Mouse (Mus musculus): Measurements from ENCODE around the gene Tmem150c. TPM values are rescaled to one million over a fixed set of nuclear protein-coding genes. Genes with fewer than 3 reads are reported as not detected.

Gene Tmem150c
- polyA plus RNA-seq, 1 experiment from 2014 or later: 2.7 TPM

DNA sequence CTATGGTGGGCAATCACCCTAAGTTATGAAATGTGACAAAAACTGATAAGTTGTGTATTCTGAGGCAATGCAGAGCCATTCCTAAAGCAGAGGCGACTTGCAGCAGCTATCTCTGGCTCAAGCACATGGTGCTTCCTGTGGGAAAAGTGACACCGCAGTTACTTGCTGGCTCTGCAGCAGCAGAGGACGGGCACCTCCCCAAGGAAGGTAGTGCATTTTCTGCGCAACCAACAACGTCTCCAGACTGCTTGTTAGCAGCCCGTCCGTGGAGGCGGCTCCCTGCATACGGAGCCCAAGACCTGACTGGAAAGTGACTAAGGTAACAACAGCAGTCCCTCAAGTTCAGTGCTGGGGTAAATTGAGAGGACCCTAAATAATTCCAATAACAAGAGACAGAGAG lies 36.8 kb upstream of the Tmem150c start:
- WGBS: 50% methylated on average over 9 of the region's 9 CpGs
- H3K4me1 ChIP-seq (ENCODE audit: control insufficient read depth, insufficient read depth, low read length): peaks cover 7% of the 10 kb centered on the region
- H3K4me2 ChIP-seq (ENCODE audit: low read depth, low read length): no peak overlapping the region
- no peak overlapping the region for H3K27ac ChIP-seq (ENCODE audit: low read length)
- ATAC-seq (replicated peaks; ENCODE audit: extremely low read depth, insufficient read depth, low FRiP score): no peak
- no peak overlapping the region for H3K4me3 ChIP-seq (ENCODE audit: low read length)
- H3K9me3 ChIP-seq (replicated peaks; ENCODE audit: control insufficient read depth, low read length): no peaks in the 10 kb centered on the region
- no peak overlapping the region for H3K9ac ChIP-seq (ENCODE audit: low read length)
- no peaks in the 10 kb centered on the region for H3K36me3 ChIP-seq (ENCODE audit: control insufficient read depth, insufficient read depth)
- no peaks in the 10 kb centered on the region for H3K27me3 ChIP-seq (ENCODE audit: control insufficient read depth, insufficient read depth, low read length)

DNA sequence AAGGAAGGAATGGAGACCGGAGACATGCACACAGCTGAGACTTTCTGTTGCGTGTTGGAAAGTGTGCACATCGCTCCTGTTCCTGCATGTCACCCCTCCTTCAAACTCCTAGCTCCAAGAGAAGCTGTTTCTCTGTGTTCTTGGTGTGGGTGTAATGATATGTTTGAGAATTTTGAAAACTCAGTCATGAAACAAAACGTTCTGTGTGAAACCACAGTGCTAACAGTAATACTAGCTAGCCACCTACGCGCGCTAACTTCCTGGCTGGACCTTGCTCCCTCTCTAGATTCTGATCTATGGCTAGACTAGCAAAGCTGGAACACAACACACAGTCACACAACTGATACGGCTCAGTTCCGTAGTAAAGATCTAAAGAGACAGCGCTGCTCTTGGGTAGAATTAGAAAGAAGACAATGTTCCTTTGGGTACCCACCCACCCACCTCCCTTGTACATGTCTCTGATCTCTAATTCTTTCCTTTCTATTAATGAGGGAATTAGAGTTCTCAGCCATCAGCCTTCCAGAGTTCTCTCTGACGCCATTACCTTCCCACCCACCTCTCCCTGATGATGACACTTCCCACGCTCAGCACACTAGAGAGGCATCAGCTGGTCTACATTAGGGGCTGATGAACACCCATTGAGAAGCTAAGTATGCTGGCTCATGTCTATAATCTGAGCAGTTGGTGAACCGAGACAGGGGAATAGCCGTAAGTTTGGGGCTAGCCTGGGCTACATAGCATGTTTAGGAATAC lies 32.0 kb upstream of the Tmem150c start:
- 89% methylated on average over 14 of the region's 14 CpGs for WGBS
- H3K9me3 ChIP-seq (replicated peaks; ENCODE audit: control insufficient read depth, low read length): no peaks in the 10 kb centered on the region
- no peak for ATAC-seq (replicated peaks; ENCODE audit: extremely low read depth, insufficient read depth, low FRiP score)

DNA sequence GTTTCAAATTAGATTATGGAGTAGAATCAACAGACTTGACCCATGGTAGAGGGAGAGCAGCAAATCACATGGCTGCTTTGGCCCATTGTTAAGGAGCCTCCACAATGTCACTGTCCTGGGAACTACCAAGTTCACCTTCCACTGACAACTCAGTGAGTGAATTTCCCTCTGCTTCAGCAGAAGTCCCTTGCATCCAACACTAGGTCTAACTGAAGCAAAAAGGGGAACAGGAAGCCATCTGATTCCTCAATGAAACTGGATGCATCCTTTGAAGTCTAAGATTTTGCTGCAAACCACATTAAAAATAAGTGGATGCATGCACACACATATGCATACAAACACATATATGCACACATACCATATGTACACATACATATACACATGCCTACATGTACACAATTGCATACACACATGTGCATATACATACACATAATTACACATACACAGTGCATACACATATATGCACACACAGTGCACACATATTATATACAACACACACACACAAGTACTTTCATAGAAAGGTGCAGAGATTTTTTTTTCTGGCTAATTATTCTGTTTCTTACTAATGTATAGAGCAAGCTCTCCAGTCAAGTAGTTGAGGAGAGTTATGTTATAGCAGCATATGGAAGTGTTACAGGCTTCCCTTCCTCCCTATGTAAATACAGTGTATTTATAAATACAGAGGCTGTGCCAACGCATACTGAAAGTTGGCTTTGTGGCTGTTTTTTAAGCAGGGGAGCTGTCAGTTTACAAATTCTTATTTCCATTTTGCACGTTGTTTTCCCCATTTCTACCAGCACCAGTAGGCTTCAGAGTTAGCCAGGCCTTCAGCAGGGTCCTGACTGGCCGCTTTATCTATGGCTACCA lies 27.7 kb upstream of the Tmem150c start:
- H3K27me3 ChIP-seq (ENCODE audit: control insufficient read depth, insufficient read depth, low read length): no peaks in the 10 kb centered on the region
- H3K27ac ChIP-seq (ENCODE audit: low read length): no peak overlapping the region
- H3K36me3 ChIP-seq (ENCODE audit: control insufficient read depth, insufficient read depth): no peaks in the 10 kb centered on the region
- no peaks in the 10 kb centered on the region for H3K4me1 ChIP-seq (ENCODE audit: control insufficient read depth, insufficient read depth, low read length)
- WGBS: 73% methylated on average over 3 of the region's 3 CpGs
- no peak overlapping the region for H3K4me2 ChIP-seq (ENCODE audit: low read depth, low read length)
- no peak for ATAC-seq (replicated peaks; ENCODE audit: extremely low read depth, insufficient read depth, low FRiP score)
- no peaks in the 10 kb centered on the region for H3K9me3 ChIP-seq (replicated peaks; ENCODE audit: control insufficient read depth, low read length)
- H3K9ac ChIP-seq (ENCODE audit: low read length): no peak overlapping the region
- no peak overlapping the region for H3K4me3 ChIP-seq (ENCODE audit: low read length)

More for the DNA sequence above, 32.0 kb upstream of the Tmem150c start:
- H3K27me3 ChIP-seq (ENCODE audit: control insufficient read depth, insufficient read depth, low read length): no peaks in the 10 kb centered on the region
- H3K4me2 ChIP-seq (ENCODE audit: low read depth, low read length): no peak overlapping the region
- H3K4me1 ChIP-seq (ENCODE audit: control insufficient read depth, insufficient read depth, low read length): no peaks in the 10 kb centered on the region
- no peak overlapping the region for H3K27ac ChIP-seq (ENCODE audit: low read length)
- H3K9ac ChIP-seq (ENCODE audit: low read length): no peak overlapping the region
- no peak overlapping the region for H3K4me3 ChIP-seq (ENCODE audit: low read length)
- no peaks in the 10 kb centered on the region for H3K36me3 ChIP-seq (ENCODE audit: control insufficient read depth, insufficient read depth)

DNA sequence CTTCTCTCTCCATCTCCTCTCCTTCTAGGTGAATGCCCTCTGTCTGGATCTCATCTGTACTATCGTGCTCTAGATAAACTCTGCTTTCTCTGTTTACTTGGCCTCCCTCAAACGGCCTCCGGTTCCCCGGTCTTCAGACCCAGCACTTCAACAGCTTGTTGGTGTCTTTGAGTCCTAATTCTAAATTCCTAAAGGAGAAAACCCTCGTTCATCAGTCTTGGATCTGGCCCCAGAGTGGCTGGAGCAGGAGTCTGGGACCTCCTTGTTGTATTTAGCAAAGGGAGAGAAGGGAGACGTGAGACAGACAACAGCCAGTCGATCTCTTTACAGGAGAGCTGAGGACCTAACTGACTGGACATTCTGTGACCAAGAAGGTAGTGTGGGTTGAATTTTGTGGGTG lies 27.0 kb upstream of the Tmem150c start:
- Histone ChIP-seq H3K27ac (ENCODE audit: low read length) (no peak overlapping the region), H3K36me3 (ENCODE audit: control insufficient read depth, insufficient read depth) (no peaks in the 10 kb centered on the region), H3K27me3 (ENCODE audit: control insufficient read depth, insufficient read depth, low read length) (no peaks in the 10 kb centered on the region), H3K4me1 (ENCODE audit: control insufficient read depth, insufficient read depth, low read length) (no peaks in the 10 kb centered on the region), H3K4me3 (ENCODE audit: low read length) (no peak overlapping the region), H3K4me2 (ENCODE audit: low read depth, low read length) (no peak overlapping the region), H3K9ac (ENCODE audit: low read length) (no peak overlapping the region), H3K9me3 (replicated peaks; ENCODE audit: control insufficient read depth, low read length) (no peaks in the 10 kb centered on the region)
- WGBS: 26% methylated on average over 7 of the region's 7 CpGs
- no peak for ATAC-seq (replicated peaks; ENCODE audit: extremely low read depth, insufficient read depth, low FRiP score)

DNA sequence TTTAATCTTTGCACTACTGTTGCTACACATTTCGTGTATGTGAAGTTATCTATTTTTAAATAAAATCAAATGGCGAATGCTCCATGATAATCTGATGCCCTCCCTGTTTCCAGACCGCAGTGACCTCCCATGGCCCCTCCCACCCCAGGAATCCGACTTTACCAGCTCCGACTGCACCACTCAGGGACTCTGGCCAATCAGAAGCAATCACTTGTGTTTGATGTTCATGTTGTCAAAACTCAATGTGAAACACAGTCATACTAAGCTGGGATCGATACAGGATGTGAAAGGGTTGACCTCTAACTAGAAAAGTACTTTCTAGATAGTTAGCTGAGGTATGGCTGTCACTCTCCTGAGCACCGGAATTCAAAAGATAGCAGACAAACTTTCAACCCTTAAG lies 26.3 kb upstream of the Tmem150c start:
- no peak for ATAC-seq (replicated peaks; ENCODE audit: extremely low read depth, insufficient read depth, low FRiP score)
- H3K4me3 ChIP-seq (ENCODE audit: low read length): no peak overlapping the region
- no peak overlapping the region for H3K9ac ChIP-seq (ENCODE audit: low read length)
- H3K36me3 ChIP-seq (ENCODE audit: control insufficient read depth, insufficient read depth): no peaks in the 10 kb centered on the region
- no peak overlapping the region for H3K27ac ChIP-seq (ENCODE audit: low read length)
- no peaks in the 10 kb centered on the region for H3K4me1 ChIP-seq (ENCODE audit: control insufficient read depth, insufficient read depth, low read length)
- H3K9me3 ChIP-seq (replicated peaks; ENCODE audit: control insufficient read depth, low read length): no peaks in the 10 kb centered on the region
- 9% methylated on average over 7 of the region's 7 CpGs for WGBS
- no peaks in the 10 kb centered on the region for H3K27me3 ChIP-seq (ENCODE audit: control insufficient read depth, insufficient read depth, low read length)
- no peak overlapping the region for H3K4me2 ChIP-seq (ENCODE audit: low read depth, low read length)

DNA sequence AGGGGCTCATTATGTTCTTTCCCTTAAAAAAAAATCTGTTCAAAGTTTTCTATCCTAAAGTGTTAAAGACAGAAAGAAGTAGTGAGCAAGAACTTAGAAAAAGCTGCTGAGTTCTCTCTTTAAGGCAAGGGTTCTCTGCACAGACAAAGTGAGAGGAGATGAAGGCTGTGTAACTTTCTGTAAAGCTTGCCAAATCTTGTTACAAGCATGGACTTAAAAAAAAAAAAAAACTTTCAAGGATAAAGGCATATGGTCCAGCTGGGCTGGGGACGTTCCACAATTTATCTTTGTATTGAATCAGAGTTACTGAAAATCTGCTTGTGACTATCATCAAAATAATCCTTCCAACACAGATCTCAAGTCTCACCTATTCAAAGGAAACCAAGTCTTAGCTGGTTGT lies 21.4 kb upstream of the Tmem150c start:
- Histone ChIP-seq H3K4me1 (ENCODE audit: control insufficient read depth, insufficient read depth, low read length) (peaks cover 7% of the 10 kb centered on the region), H3K9me3 (replicated peaks; ENCODE audit: control insufficient read depth, low read length) (no peaks in the 10 kb centered on the region), H3K4me2 (ENCODE audit: low read depth, low read length) (no peak overlapping the region), H3K27me3 (ENCODE audit: control insufficient read depth, insufficient read depth, low read length) (no peaks in the 10 kb centered on the region), H3K9ac (ENCODE audit: low read length) (no peak overlapping the region), H3K36me3 (ENCODE audit: control insufficient read depth, insufficient read depth) (no peaks in the 10 kb centered on the region), H3K27ac (ENCODE audit: low read length) (no peak overlapping the region), H3K4me3 (ENCODE audit: low read length) (no peak overlapping the region)
- 44% methylated on average over 1 of the region's 1 CpGs for WGBS
- ATAC-seq (replicated peaks; ENCODE audit: extremely low read depth, insufficient read depth, low FRiP score): no peak

DNA sequence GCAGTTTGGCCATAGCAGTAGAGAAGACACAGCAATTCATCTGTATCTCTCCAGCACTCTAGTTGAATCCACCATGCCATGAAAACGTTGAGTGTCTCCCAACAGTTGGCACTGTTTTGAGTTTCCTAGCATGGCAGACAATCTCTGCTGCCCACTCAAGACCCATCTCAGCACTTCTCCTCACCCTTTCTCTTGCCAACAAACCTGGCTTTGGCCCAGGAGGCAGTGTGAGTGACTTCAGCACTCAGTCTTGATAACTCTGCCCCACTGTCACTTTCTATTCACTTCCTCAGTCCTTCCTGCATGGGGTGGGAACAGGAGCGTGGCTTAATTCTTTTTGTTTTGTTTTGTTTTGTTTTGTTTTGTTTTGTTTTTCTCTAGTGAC lies 19.2 kb upstream of the Tmem150c start:
- no peaks in the 10 kb centered on the region for H3K9me3 ChIP-seq (replicated peaks; ENCODE audit: control insufficient read depth, low read length)
- no peak overlapping the region for H3K9ac ChIP-seq (ENCODE audit: low read length)
- H3K4me2 ChIP-seq (ENCODE audit: low read depth, low read length): no peak overlapping the region
- H3K36me3 ChIP-seq (ENCODE audit: control insufficient read depth, insufficient read depth): no peaks in the 10 kb centered on the region
- H3K4me1 ChIP-seq (ENCODE audit: control insufficient read depth, insufficient read depth, low read length): peaks cover 7% of the 10 kb centered on the region
- no peak for ATAC-seq (replicated peaks; ENCODE audit: extremely low read depth, insufficient read depth, low FRiP score)
- 48% methylated on average over 2 of the region's 2 CpGs for WGBS
- no peak overlapping the region for H3K4me3 ChIP-seq (ENCODE audit: low read length)
- no peak overlapping the region for H3K27ac ChIP-seq (ENCODE audit: low read length)
- H3K27me3 ChIP-seq (ENCODE audit: control insufficient read depth, insufficient read depth, low read length): no peaks in the 10 kb centered on the region

DNA sequence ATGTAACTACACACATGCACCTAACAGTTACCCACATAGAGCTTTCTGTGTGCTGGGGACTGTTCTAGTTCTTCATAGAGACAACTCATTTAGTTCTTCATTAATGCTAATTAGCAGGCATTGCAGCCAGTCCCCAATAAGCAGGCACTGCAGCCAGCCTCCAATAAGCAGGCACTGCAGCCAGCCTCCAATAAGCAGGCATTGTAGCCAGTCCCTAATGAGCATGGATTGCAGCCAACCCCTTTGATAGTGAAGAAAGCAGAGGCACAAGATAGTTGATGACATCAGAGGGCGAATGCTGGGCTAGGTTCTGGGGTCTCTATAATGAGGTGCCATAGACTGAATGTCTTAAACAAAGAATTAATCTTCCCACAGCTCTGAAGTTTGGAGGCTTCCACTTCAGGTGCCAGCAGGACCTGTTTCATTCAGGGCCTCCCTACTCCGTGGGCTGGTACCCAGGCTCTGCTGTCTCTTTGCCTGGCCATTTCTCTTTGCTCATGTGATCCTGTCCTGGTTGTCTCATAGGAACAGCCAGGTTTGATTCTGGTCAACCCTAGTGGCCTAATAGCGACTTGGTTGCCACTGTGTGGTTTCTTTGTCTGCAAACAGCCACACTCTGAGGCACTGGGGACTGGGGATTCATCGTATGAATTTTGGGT lies 18.6 kb upstream of the Tmem150c start:
- Histone ChIP-seq H3K4me1 (ENCODE audit: control insufficient read depth, insufficient read depth, low read length) (peaks cover 7% of the 10 kb centered on the region), H3K36me3 (ENCODE audit: control insufficient read depth, insufficient read depth) (no peaks in the 10 kb centered on the region), H3K27me3 (ENCODE audit: control insufficient read depth, insufficient read depth, low read length) (no peaks in the 10 kb centered on the region), H3K4me2 (ENCODE audit: low read depth, low read length) (no peak overlapping the region), H3K27ac (ENCODE audit: low read length) (no peak overlapping the region), H3K4me3 (ENCODE audit: low read length) (no peak overlapping the region), H3K9me3 (replicated peaks; ENCODE audit: control insufficient read depth, low read length) (no peaks in the 10 kb centered on the region), H3K9ac (ENCODE audit: low read length) (no peak overlapping the region)
- 73% methylated on average over 4 of the region's 4 CpGs for WGBS
- no peak for ATAC-seq (replicated peaks; ENCODE audit: extremely low read depth, insufficient read depth, low FRiP score)

DNA sequence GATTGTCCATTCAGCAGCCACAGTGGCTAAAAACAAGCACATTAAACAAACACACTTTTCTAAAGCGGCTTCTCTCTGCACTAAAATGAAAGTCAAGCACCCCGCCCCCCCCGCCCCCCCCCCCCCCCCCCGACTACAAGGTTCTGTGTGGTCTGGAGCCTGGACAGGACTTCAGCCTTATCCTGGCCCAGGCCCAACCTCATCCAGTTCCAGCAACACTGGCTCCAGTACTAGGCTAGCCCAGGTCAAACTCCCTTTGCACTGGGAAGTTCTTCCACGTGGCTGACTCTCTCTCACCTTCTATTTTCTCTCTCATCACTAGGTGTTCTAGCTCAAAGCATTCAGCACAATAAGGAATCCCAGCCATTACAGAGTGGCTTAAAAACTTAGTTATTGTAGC lies 17.9 kb upstream of the Tmem150c start:
- Histone ChIP-seq H3K9ac (ENCODE audit: low read length) (no peak overlapping the region), H3K9me3 (replicated peaks; ENCODE audit: control insufficient read depth, low read length) (no peaks in the 10 kb centered on the region), H3K4me2 (ENCODE audit: low read depth, low read length) (no peak overlapping the region), H3K4me1 (ENCODE audit: control insufficient read depth, insufficient read depth, low read length) (peaks cover 7% of the 10 kb centered on the region), H3K27me3 (ENCODE audit: control insufficient read depth, insufficient read depth, low read length) (no peaks in the 10 kb centered on the region), H3K27ac (ENCODE audit: low read length) (no peak overlapping the region), H3K4me3 (ENCODE audit: low read length) (no peak overlapping the region), H3K36me3 (ENCODE audit: control insufficient read depth, insufficient read depth) (no peaks in the 10 kb centered on the region)
- 60% methylated on average over 4 of the region's 5 CpGs for WGBS
- no peak for ATAC-seq (replicated peaks; ENCODE audit: extremely low read depth, insufficient read depth, low FRiP score)

Data from heart, embryonic 16.5 days (tissue).